Mouse (Mus musculus) hindbrain, embryonic 15.5 days (tissue): ENCODE data around the gene Cldn10. TPM values are rescaled to one million over a fixed set of nuclear protein-coding genes. Genes with fewer than 3 reads are reported as not detected.

Source experiments
- ATAC-seq: fragments of 200-750 bp; cut with Nextera tagmentation; 2 replicates; pipeline ENCODE4 v1.8.0; 2017; ENCODE audit warnings: low read depth, moderate number of reproducible peaks, moderate TSS enrichment; ENCODE audit not compliant: low FRiP score
- H3K27ac ChIP-seq: fragments of 300-500 bp; sonication (generic); replicated peaks from 2 replicates; pipeline ENCODE4 v1.5.1; 2015; ENCODE audit warnings: mild to moderate bottlenecking, inconsistent platforms
- H3K27me3 ChIP-seq: fragments of 300-500 bp; sonication (generic); 2 replicates; pipeline ENCODE4 v1.6.1; 2015; ENCODE audit warnings: control low read depth, inconsistent platforms
- H3K36me3 ChIP-seq: fragments of 300-500 bp; sonication (generic); 2 replicates; pipeline ENCODE4 v1.6.1; 2015; ENCODE audit warnings: control low read depth, inconsistent platforms
- H3K4me1 ChIP-seq: fragments of 300-500 bp; sonication (generic); replicated peaks from 2 replicates; pipeline ENCODE4 v1.6.1; 2015; ENCODE audit warnings: control low read depth, inconsistent platforms
- H3K4me2 ChIP-seq: fragments of 300-500 bp; sonication (generic); 2 replicates; pipeline ENCODE4 v1.6.1; 2015; ENCODE audit warnings: moderate library complexity, mild to moderate bottlenecking, inconsistent platforms
- H3K4me3 ChIP-seq: fragments of 300-500 bp; sonication (generic); 2 replicates; pipeline ENCODE4 v1.5.1; 2015; ENCODE audit warnings: mild to moderate bottlenecking, inconsistent platforms
- H3K9ac ChIP-seq: fragments of 300-500 bp; sonication (generic); 2 replicates; pipeline ENCODE4 v1.6.1; 2015; ENCODE audit warnings: inconsistent platforms
- H3K9me3 ChIP-seq: fragments of 300-500 bp; sonication (generic); 2 replicates; pipeline ENCODE4 v1.6.1; 2016; ENCODE audit warnings: control low read depth, inconsistent platforms
- WGBS: fragments of 180-500 bp; shearing (Covaris S2); methylation state at CpG from one replicate; pipeline ENCODE4 v1.1.7; 2015; 5-methylcytosine and 5-hydroxymethylcytosine counted together
- polyA plus RNA-seq: library from polyadenylated mRNA; unstranded; fragments of >200 nt; fragmentation: Nextera tagmentation; extraction: Ambion mirVana; gene quantifications from 2 replicates; pipeline ENCODE4 v1.2.1, GENCODE M21; 2015

The Cldn10 gene
- polyA plus RNA-seq, 1 experiment from 2014 or later: 2.9 TPM

DNA sequence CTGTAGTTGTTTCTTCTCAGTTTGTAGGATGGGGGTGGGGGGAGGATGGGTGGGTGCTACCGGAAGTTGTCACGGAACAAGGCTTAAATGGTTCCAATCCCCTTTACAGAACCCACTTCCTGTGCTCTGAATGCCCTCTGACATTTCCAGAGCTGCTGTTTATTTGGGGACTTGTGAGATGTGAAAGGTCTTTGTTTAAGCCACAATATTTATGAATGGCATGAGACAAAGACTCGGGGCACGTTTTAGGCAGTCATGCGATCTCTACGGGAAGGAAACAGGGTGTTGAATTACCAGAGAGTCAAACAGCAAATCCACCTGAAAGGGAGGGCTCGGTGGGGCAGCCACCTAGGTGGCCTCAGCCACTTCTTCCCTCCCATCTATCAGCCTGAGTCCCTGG lies 46.6 kb downstream of the Cldn10 start:
- WGBS: 11% methylated on average over 7 of the region's 7 CpGs
- Histone ChIP-seq H3K4me2 (no peak overlapping the region), H3K9me3 (no peaks in the 10 kb centered on the region), H3K9ac (no peak overlapping the region), H3K4me3 (no peak overlapping the region), H3K27ac (no peak overlapping the region), H3K27me3 (no peaks in the 10 kb centered on the region), H3K4me1 (no peaks in the 10 kb centered on the region), H3K36me3 (no peaks in the 10 kb centered on the region)
- ATAC-seq: no peak

DNA sequence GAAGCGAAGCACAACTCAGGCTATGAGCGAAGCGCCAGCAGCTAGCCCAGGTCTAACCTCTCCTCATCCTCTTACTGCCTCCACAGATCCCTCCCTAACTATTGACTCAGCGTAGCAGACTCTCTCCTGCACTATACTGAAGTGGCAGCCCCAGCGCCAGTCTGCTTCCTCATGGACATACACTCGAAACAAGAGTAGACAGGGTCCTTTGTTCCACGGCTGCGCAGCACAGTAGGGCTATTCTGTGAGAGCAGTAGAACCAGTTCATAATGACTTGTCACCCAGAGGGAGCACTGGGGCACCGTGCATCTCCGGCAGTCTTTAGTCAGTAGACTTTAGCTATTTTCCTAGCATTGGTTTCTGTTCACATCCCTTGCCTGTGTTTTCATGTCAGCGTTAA lies 48.4 kb downstream of the Cldn10 start:
- Histone ChIP-seq H3K27ac (no peak overlapping the region), H3K4me1 (no peaks in the 10 kb centered on the region), H3K9ac (no peak overlapping the region), H3K27me3 (no peaks in the 10 kb centered on the region), H3K4me2 (no peak overlapping the region), H3K4me3 (no peak overlapping the region), H3K36me3 (no peaks in the 10 kb centered on the region), H3K9me3 (no peaks in the 10 kb centered on the region)
- whole genome bisulfite sequencing: 77% methylated on average over 11 of the region's 11 CpGs
- no peak for ATAC-seq

DNA sequence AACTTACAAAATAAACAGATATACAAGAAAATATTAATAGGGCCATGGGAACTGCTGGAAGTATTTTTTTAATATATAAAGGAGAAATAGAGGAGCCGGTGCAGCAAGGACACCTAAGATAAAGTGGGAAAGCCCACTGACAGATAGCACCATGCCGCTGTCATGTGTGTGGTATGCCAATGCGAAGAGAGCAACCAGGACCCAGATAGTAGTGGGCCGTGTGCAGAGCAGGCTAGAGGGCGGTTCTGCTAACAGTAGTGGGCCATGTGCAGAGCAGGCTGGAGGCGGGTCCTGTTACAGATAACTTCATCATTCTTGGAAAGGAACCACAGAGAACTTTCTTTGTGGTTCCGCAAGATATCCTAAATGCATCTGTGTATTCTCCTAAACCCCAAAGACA lies 49.0 kb downstream of the Cldn10 start:
- ATAC-seq: no peak
- Histone ChIP-seq H3K4me1 (no peaks in the 10 kb centered on the region), H3K27me3 (no peaks in the 10 kb centered on the region), H3K4me2 (no peak overlapping the region), H3K27ac (no peak overlapping the region), H3K36me3 (no peaks in the 10 kb centered on the region), H3K9ac (no peak overlapping the region), H3K4me3 (no peak overlapping the region), H3K9me3 (no peaks in the 10 kb centered on the region)
- WGBS: 90% methylated on average over 7 of the region's 7 CpGs

DNA sequence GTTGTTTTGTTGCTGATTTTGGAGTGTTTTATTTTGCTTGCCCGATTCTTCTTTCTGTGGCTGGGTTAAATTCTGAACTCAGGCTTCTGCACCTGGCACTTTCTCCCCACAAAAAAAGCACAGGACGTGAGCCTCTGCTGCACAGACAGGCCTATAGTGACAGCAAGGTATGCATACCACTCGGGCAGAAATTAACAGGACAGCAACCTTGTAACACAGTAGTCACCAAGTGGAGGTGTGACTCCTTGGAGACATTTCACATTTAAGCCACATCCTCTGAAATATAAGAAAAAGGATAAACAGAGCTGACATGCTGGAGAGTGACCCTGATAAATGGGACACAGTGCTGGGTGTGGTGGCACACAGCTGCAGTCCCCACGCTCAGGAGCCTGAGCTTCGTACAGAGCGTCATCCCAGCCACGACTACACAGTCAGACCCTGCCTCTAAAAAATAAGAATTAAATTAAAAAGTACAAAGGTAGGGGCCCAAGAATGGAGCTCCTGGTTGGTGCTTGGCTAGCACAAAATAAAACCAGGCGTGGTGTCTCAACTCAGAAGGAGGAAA lies 50.9 kb downstream of the Cldn10 start:
- H3K9me3 ChIP-seq: no peaks in the 10 kb centered on the region
- no peaks in the 10 kb centered on the region for H3K4me1 ChIP-seq
- H3K4me2 ChIP-seq: no peak overlapping the region
- no peak overlapping the region for H3K27ac ChIP-seq
- H3K27me3 ChIP-seq: no peaks in the 10 kb centered on the region
- ATAC-seq: no peak
- WGBS: 76% methylated on average over 8 of the region's 8 CpGs
- no peak overlapping the region for H3K9ac ChIP-seq
- H3K4me3 ChIP-seq: no peak overlapping the region
- H3K36me3 ChIP-seq: no peaks in the 10 kb centered on the region

DNA sequence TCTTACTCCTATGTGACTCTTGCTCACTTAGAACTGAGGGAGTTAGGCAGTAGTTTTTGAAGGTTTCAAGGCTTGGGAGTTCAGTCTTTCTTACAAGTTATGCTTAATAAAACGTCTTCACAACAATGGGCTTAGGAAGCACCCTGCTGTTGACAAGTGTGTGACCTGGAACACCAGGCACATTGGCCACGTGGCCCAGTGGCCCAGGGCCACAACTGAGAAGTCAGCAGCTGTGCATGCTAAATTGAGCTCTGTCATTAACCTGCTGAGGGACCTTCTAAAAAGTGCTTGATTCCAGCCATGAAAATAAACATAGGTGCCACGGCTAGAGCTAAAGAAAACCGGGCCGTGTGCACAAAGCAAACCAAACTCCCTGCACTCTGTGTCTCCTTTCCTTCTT lies 51.7 kb downstream of the Cldn10 start:
- no peaks in the 10 kb centered on the region for H3K9me3 ChIP-seq
- H3K4me1 ChIP-seq: no peaks in the 10 kb centered on the region
- 50% methylated on average over 5 of the region's 5 CpGs for WGBS
- no peak overlapping the region for H3K4me2 ChIP-seq
- no peak overlapping the region for H3K9ac ChIP-seq
- H3K27ac ChIP-seq: no peak overlapping the region
- no peak overlapping the region for H3K4me3 ChIP-seq
- no peaks in the 10 kb centered on the region for H3K27me3 ChIP-seq
- H3K36me3 ChIP-seq: no peaks in the 10 kb centered on the region
- ATAC-seq: no peak

DNA sequence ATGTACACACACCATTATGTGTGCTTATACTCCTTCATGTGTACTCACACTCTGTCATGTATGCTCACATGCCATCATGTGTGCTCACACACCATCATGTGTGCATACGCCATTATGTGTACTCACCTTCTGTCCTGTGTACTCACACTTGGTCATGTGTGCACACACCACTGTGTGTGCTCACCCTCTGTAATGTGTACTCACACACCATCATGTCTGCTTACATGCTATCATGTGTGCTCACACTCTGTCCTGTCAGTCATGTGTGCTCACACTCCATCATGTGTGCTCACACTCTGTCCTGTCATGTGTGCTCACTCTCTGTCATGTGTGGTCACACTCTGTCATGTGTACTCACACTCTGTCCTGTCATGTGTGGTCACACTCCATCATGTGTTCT lies 52.3 kb downstream of the Cldn10 start:
- no peak overlapping the region for H3K4me3 ChIP-seq
- ATAC-seq: no peak
- no peaks in the 10 kb centered on the region for H3K9me3 ChIP-seq
- no peak overlapping the region for H3K4me2 ChIP-seq
- no peaks in the 10 kb centered on the region for H3K4me1 ChIP-seq
- no peak overlapping the region for H3K27ac ChIP-seq
- no peak overlapping the region for H3K9ac ChIP-seq
- 100% methylated on average over 1 of the region's 1 CpGs for WGBS
- no peaks in the 10 kb centered on the region for H3K36me3 ChIP-seq
- no peaks in the 10 kb centered on the region for H3K27me3 ChIP-seq

DNA sequence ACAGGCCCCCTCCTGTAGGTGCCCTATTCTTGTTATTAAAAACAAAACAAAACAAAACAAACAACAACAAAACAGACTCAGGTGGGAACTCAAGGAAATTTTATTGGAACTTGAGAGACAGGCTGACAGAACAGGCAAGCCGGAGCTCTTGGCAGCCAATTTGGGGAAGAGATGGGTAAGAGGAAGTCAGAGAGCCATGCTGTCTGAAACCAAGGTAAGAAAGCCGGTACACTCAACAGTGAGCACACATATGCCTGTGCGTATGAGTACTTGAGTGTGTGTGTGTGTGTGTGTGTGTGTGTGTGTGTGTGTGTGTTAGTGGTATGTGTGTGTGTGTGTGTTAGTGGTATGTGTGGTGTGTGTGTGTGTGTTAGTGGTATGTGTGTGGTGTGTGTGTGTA lies 54.6 kb downstream of the Cldn10 start:
- no peaks in the 10 kb centered on the region for H3K4me1 ChIP-seq
- no peaks in the 10 kb centered on the region for H3K36me3 ChIP-seq
- H3K4me2 ChIP-seq: no peak overlapping the region
- 92% methylated on average over 3 of the region's 3 CpGs for WGBS
- no peak for ATAC-seq
- H3K27ac ChIP-seq: no peak overlapping the region
- H3K9ac ChIP-seq: no peak overlapping the region
- H3K4me3 ChIP-seq: no peak overlapping the region
- H3K9me3 ChIP-seq: no peaks in the 10 kb centered on the region
- H3K27me3 ChIP-seq: no peaks in the 10 kb centered on the region

DNA sequence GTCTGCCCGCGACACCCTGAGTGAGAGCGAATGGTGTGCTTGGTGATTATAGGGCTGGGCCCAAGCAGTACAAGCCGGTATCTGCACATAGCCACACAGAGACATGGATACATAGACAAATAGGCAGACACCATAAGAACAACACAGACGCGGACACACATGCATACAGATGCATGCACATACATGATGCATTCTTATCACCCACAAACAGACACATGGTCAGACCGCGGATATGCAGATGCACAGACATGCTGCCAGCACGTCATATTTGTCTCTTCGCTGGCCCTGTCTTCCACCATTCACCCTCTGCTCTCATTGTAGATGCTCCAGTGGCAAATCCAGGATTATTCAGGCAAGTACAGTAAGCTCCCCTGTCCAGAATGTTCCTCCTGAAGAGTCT lies 59.1 kb downstream of the Cldn10 start:
- WGBS: 96% methylated on average over 10 of the region's 10 CpGs
- Histone ChIP-seq H3K4me1 (no peaks in the 10 kb centered on the region), H3K36me3 (no peaks in the 10 kb centered on the region), H3K27me3 (no peaks in the 10 kb centered on the region), H3K4me2 (no peak overlapping the region), H3K9me3 (no peaks in the 10 kb centered on the region), H3K27ac (no peak overlapping the region), H3K9ac (no peak overlapping the region), H3K4me3 (no peak overlapping the region)
- ATAC-seq: no peak

DNA sequence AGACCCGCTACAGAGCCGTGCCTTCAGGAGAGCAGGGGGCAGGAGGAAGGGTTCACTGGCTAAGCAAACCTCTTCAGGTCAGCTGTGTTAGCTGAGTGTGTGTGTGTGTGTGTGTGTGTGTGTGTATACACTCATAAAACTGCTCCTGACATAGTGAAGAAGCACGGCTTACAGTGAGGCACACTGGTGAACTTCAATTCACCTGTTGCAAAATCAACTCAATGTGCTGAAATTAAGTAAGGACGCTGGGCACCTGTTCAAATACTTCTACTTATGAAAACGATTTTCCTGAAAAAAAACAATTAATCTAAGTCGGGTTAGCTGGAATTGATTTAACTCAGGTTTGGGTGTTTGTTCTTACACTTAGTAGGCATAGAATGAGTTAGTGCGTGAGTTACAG lies 60.5 kb downstream of the Cldn10 start:
- H3K4me2 ChIP-seq: no peak overlapping the region
- no peak overlapping the region for H3K4me3 ChIP-seq
- H3K4me1 ChIP-seq: no peaks in the 10 kb centered on the region
- no peaks in the 10 kb centered on the region for H3K36me3 ChIP-seq
- no peaks in the 10 kb centered on the region for H3K9me3 ChIP-seq
- H3K27me3 ChIP-seq: 0 out of 2 replicates have a peak, but pooled peaks cover under 1% of the 10 kb centered on the region
- ATAC-seq: no peak
- no peak overlapping the region for H3K27ac ChIP-seq
- WGBS: 85% methylated on average over 7 of the region's 7 CpGs
- H3K9ac ChIP-seq: no peak overlapping the region

DNA sequence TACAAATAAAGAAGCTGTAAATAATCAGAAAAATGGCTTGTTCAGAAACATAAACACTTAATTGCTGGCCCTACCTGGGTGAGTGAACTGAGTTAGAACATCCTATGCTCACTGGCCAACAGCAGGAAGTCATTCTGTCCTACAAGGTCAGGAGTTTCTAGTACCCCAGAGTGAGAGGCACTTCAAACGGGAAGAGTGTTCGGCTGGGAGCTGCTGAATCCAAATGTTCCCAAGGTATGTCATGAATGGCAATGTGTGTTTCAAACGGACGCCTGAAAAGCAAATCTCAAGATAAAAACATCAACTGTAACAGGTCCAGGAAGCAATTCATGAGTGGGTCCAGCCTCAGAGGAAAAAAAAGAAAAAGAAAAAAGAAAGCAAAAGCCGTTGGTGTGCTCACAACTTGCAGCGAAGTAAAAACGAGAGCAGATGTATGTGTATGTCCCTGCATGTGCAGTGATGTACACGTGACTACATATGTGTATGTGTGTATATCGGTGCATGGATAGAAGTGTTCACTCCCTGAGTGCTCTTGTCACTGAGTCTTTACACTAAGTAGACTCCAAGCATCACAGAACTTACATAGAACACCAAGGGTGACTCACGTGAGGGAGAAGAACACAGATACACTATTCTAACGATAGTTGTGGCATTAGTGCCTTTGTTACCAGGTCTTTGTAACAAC lies 62.4 kb downstream of the Cldn10 start:
- Histone ChIP-seq H3K27ac (no peak overlapping the region), H3K36me3 (no peaks in the 10 kb centered on the region), H3K4me1 (peaks cover 10% of the 10 kb centered on the region), H3K9ac (no peak overlapping the region), H3K4me2 (no peak overlapping the region), H3K27me3 (peaks cover 15% of the 10 kb centered on the region), H3K9me3 (no peaks in the 10 kb centered on the region), H3K4me3 (no peak overlapping the region)
- no peak for ATAC-seq
- WGBS: 87% methylated on average over 11 of the region's 11 CpGs

DNA sequence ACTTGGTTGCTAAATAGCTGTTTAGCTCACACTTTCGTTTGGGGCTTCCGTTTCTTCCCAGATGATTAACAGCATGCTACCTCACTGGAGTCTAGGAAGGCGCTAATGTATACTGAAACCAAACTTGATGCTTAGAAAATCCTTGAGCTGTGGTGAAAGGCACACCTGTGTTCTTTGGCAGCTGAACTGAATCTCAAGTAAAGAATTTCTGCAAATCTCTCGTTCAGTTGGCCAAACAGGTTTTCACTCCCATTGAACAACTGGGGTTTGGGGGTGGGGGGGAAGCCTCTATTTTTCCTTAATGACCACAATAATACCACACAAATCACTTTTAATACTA lies 63.0 kb downstream of the Cldn10 start:
- H3K27me3 ChIP-seq: peaks cover 18% of the 10 kb centered on the region
- no peak overlapping the region for H3K4me2 ChIP-seq
- ATAC-seq: no peak
- H3K36me3 ChIP-seq: no peaks in the 10 kb centered on the region
- H3K4me3 ChIP-seq: no peak overlapping the region
- H3K9me3 ChIP-seq: no peaks in the 10 kb centered on the region
- H3K27ac ChIP-seq: no peak overlapping the region
- H3K9ac ChIP-seq: no peak overlapping the region
- WGBS: 66% methylated on average over 4 of the region's 4 CpGs
- H3K4me1 ChIP-seq: peaks cover 15% of the 10 kb centered on the region

DNA sequence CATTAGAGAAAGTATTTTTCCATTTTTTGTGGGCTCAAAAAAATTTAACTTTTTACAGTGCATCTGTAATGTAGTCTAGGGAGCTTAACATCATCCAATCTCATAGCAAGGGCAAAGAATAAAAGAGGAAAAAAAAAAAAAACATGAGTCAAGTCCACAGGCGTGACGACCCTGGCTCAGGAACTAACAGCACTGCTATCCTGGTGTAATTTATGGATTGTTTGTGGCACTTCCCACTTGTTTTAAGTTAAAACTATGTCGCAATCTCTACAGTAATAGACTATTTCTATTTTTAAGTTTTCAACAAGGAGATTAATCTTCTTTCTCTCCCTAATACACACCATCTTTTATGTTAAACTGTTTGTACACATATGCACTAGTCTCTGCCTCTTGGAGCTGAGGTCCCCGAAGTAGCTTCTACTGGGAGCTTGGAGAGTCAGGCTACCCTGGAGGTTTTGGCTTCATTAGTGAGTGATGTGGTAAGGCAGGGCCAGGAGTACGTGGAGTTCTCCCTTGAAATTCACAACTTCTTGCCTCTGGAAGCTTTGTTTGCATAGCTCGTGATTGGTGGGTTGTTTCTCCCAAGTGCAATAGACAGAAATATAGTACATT lies 63.9 kb downstream of the Cldn10 start:
- no peaks in the 10 kb centered on the region for H3K9me3 ChIP-seq
- peaks cover 15% of the 10 kb centered on the region for H3K4me1 ChIP-seq
- H3K27ac ChIP-seq: no peak overlapping the region
- no peak overlapping the region for H3K9ac ChIP-seq
- peaks cover 24% of the 10 kb centered on the region for H3K27me3 ChIP-seq
- no peak overlapping the region for H3K4me3 ChIP-seq
- no peak for ATAC-seq
- H3K36me3 ChIP-seq: no peaks in the 10 kb centered on the region
- WGBS: 76% methylated on average over 6 of the region's 6 CpGs
- H3K4me2 ChIP-seq: no peak overlapping the region
